Mouse (Mus musculus): ENCODE data around the gene Glud1.

DNA sequence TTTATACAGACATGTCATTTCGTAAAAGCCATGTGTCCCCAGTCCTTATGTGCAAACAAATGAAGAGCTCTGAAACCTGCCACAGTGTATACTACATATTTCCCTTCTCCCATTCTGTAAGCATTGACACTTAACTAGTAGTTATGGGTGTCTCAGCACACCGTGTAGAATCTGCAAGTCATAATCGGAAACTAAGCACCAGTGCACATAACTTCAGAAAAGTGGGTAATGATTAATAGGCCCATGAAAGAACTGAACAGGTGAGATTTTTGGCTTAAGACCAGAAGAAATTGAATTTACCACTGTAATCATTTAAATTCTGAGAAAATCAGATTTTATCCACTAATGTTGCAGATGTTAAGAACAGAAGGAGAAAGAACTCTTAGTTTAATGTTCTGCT, 4.3 kb downstream of the Glud1 start:
- TF ChIP-seq POLR2A (IDR thresholded peaks at IDR 0.05; ENCODE audit: borderline replicate concordance, insufficient read depth, low read length) (no peak), CTCF (IDR thresholded peaks at IDR 0.05; ENCODE audit: borderline replicate concordance, insufficient read depth, low read depth, low read length) (no peak)
